Mouse (Mus musculus) subcutaneous adipose tissue, adult 2 months (tissue): ENCODE measurements around the gene Cox7c. TPM values are rescaled to one million over a fixed set of nuclear protein-coding genes. Genes with fewer than 3 reads are reported as not detected.

ENCODE experiments used
- polyA plus RNA-seq: library from polyadenylated mRNA; depleted of rRNA; stranded (reverse); fragments of >200 nt; gene quantifications from 2 replicates; pipeline ENCODE4 v1.2.3, GENCODE M21; 2012; ENCODE audit warnings: low replicate concordance; rRNA removed

The Cox7c gene
- polyA plus RNA-seq = 651 and 761 TPM in 2 replicates

DNA sequence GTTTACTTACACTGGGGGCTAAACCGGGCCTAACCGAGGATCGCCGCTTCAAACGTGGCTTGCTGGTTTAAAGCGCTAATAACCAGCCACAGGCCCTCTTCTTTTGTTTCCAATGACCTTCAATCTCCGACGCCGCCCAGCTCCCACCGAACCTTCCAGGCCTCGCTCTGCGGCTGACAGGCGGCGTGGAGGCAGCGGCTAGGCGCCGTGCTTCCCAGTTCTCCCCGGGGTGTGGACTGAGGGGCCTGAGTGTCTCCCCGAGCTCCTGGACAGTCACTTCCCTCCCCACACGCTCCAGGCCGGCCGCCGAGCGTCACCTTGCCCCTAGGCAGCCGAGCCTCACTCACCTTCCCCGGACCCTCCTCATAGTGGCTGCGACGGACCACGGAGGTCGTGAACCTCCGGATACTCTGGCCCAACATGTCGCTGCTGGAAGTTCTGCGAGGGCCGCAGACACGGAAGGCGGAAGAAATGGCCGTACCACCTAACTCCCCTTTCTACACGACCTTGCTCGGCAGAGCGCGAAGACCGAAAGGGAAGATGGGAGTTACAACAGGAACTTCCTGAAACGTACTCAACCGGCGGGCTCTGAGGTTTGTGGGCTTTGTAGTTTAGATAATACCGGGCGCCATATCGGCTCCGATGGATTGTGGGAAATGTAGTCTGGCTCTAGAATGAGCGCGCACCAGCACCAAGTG is at the start of gene Cox7c:
Gene Cox7c (minus strand): TSS at position 651 of the 698 bp plus-strand sequence.

